Mouse (Mus musculus) mesoderm, embryonic 11.5 days (tissue): ENCODE measurements at regions not wholly inside any gene's neighbourhood (a gene's known extent, or its start where the extent isn't known, plus 50 kb on each side); places are given as distances from the start of the nearest gene placed in this dataset.
A peak's percentile ranks its signal among the peaks of the same experiment; 100 is the strongest.
"Not testable (repeated sequence)": the region's sequence is repeated elsewhere in the genome, so short reads cannot be mapped to it uniquely, and the experiment has no call there.

Experiments used
- DNase-seq: peaks from one replicate; pipeline ENCODE4 v3.0.0-alpha.2; 2012; ENCODE audit warnings: low read depth, low spot score

DNA sequence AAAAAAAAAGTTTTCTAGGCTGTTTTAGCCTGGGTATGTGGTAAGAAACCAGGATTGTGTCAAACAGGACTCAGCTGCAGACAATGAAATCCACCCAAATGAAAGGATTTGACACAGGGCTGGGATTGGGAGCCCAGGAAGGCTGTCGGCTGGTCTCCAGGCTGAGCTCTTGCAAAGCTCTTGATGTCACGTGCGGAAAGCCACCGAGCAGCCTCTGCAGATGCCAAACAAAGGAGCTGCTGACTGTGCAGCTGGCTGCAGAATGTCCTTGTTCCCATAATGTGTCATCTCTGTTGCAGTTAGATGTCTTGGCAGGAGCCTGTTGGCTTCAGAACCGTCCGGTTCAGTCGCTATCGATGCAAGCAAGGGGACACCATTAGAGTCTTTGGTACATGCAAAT, 56.1 kb downstream of the Bbs10 start:
- no peak for DNase-seq

DNA sequence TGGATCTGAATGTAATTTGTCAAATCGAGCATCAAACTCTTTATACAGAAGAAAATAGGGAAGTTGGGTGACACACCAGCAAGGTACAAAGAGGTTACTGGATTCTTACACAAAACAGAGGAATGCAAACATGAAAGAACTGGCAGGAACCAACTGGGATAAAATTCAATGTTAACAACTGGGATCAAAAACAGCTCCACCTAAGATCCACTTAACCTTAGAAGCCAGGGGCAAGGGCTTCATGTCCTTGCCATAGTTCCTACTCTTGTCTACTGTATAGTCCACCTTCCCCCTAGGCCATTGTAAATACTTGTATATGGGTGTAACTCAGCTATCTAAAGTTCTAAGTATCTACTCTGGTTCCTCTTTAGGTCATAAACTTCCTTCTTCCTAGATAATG, 59.9 kb downstream of the Bbs10 start:
- DNase-seq: not testable (repeated sequence)

DNA sequence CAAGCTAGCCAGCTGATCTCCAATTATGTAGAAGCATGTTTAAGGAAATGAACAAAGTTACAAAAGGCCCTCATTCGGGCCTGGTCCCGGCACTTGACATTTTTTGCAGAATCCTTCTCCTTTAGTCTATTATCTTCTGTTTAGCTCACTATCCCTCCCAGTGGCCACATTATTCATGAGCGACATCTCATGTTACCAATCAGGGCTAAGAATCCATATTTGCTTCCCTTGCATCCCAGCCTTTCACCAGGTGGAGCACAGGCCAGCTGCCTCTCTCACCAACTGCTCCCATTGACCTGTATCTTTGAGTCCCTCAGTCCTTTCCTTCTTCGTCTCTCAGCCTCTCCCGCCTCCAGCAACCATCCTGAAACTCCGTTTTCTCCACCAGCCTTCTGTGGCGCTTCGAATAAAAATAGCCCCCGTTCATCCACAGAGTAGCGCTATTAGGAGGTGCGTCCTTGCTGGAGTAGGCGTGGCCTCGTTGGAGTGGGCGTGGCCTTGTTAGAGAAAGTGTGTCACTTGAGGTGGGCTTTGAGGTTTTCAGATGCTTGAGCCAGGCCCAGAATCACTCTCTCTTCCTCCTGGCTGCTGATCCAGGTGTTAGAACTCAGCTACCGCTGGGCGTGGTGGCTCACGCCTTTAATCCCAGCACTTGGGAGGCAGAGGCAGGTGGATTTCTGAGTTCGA, 63.4 kb downstream of the Bbs10 start:
- DNase-seq: no peak

DNA sequence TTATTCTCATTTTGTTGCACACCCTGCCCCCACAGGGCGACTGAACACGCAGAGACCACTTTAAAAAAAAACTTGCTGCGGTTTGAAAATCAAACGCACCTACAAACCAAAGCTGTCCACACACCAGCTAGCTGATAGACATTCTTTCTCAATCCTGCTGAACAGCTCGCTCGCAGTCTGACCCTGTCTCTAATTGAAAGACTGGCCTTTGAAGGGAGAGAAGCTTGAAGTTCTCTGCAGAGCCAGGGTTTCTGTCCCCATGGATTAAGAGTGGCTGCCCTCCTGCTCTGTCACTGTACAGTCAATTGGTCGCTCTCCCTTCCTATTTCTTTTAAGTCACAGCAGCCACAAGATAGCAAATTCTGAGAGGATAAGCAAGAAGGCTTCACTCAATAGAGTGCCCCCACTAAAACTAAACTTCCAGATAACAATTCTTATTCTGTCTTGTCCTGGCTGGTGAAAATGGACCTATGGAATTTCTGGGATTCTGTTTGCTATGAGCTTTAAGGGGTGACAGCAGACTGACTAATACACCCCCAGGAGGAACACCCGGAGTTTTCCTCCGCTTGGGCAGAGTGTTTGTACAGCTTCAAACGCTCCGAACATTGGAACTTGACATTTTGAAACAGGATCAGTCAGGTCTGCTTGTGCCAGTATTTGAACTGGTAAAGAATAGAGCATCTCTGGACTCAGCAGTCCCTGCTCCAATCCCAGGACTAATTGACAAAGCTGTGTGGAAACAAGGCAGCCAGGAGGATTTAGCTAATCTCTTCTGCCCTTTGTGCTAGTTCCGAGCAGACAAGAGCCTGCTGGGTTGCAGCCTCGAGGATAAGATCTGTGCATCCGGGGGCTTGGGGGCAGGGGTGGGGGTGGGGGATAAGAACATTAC, 65.5 kb downstream of the Bbs10 start:
- DNase-seq: no peak

- DNase-seq: no peak
These were observed 66.5 kb downstream of the Bbs10 start for GRCm38 (mm10) chr10:111365011-111365410.

DNA sequence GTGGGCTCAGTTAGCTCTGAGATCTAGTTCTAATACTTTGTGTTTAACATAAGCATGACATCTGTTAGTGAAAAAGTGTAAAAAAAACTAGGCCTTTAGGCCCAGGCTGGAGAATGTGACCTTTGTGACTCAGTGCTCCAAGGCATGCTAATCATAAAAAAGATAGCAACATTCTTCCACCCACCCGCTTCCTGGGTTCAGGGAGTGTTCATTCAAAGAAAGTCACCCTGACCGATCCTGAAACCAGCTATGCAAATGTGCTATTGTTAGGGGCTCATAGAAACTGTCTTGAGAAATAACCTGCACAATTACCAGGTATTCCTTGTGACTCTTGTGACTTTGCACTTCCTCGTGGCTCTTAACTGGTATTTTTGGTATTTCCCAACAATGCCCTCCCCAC, 70.6 kb downstream of the Bbs10 start:
- not testable (repeated sequence) for DNase-seq

DNA sequence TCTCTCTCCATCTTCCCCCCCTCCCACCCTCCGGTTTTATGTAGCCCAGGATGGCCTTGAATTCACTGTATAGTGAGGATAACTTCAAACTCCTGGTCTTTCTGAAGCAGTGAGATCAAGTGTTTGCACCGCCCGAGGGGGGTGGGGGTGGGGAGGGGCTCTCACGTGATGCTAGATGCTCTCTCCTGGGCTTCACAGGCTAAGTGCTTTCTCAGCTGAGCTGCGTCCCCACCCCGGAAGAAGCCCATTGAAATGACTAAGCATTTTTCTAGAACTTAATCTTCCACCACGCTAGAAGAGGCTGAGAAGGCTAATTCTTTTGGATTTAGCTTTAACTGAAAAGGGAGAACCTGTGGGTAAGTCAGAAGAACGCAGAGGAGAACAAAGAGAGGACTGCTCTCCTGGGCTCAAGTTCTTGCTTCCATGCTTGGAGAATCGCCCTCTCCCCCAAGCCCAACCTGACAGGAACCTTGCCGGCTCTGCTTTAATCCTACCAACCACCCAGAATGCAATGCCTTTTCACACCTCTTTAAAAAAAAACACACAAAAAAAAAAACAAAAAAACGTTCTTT, 79.7 kb downstream of the Bbs10 start:
- DNase-seq: no peak

GRCm38 (mm10) chr10:111381689-111382088, 83.2 kb downstream of the Bbs10 start:
- DNase-seq: no peak

- no peak for DNase-seq
These were observed 83.9 kb downstream of the Bbs10 start for GRCm38 (mm10) chr10:111382206-111382930.

DNA sequence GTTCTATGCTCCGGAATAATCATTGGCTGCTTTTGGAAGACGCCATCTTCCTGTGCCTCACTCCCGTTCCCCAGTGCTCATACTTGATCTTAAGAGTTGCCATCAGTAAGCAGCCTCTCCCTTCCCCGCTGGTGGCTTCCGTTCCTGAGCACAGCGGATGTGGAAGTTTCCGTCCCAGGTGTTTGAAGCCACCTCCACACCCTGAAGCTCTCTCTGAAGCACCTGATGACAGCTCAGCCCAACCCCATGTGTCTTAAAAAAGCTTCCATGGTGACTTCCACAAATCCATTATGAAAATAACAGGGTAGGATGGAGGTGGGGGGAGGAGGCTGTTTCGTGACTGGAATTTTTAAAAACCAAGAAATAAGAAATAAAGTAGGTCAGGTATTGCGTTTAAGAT, 87.1 kb downstream of the Bbs10 start:
- no peak for DNase-seq

- no peak for DNase-seq
These were observed 85.0 kb upstream of the Nap1l1 start for GRCm38 (mm10) chr10:111387869-111388538.

DNA sequence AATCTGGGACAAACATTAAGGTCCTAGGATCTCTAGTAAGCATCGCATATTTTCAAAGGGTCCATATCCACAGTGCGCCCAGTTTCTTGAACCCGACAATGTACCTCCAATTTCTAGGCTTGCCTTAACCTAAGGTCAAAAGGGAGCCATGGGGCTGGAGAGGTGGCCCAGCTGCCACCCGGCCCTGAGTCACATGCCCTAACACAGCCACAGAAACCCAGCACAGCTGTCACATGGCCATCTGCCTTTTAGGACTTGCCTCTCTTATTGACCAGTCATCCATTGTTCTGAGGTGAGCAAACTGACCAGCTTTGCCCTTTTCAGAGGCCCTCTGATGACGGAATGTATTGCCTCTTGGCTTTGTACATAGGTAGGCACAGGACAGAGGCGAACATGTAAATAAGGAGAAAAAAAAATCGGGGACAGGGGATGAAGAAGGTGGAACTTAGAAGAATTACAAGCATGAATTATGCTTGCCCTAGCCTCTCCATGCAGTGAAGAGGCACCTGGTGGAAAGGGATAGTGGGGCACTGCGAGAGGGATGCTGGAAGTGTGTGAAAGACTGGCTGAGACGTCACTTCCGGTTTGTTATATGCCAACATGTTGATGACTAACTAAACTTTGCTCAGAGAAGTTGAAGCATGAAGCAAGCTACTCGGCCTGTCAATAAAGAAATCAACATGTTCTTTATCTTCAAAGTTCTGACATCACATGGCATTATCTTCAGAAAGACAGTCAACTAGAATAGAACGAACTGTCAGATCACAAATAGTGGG, 84.3 kb upstream of the Nap1l1 start:
- DNase-seq: no peak

- peak; percentile 87 for DNase-seq
These were observed 83.1 kb upstream of the Nap1l1 start for GRCm38 (mm10) chr10:111389890-111390289.

DNA sequence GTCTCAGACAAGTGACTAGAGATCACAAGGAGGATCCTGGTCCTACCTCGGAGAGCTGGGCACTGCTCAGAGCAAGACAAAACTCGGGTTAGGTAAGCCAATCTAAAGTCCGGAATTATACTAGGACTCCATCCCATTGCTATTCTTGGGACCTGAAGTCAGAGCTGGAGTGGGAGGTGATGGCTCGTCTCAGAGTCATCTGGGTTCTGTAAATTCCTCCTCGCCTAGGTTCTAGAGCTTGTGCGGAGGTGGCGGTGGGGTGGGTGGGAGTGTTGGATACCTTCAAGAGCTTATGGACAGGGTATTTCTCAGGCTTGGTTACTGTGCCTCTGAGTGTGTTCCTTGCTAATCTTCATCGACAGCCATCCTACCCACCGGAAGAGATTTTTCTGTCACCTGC, 78.6 kb upstream of the Nap1l1 start:
- DNase-seq: no peak

GRCm38 (mm10) chr10:111405071-111405470, 68.0 kb upstream of the Nap1l1 start:
- no peak for DNase-seq

DNA sequence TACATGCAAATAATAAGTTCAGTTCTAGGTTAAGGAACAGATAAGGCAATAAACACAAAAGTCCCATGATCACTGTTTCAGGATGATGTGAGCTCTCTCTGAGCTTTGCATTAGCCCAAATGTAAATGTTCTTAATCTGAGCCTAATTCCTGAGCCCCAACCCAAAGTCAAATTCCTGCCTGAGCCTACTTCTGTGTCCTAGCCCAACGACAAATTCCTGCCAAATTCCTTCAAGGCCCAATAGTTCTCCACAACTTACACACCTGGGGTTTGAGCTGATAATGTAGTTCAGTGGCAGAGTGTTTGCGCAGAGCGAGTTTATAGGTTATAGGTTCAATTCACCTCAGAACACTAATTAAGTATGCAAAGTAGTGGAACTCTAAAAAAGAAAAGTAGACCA, 64.1 kb upstream of the Nap1l1 start:
- DNase-seq: no peak

DNA sequence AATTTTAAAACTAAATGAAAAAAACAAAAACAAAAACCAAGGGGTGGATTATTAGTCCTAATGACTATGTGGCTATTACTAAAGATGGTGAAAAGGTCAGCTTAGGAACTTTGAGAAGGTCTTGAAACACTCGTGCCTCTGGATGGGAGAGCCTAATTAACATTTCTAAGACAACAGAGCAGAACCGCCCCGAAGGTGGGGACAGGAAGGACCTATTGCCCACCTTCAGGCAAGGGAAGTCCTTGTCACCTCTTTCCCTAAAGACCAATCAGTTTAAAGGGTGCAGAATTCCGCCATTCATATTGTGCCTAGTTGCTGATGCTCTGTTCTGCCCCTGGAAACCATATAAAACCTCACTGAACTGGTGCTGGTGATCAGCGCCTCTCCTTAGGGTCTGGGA, 63.5 kb upstream of the Nap1l1 start:
- no peak for DNase-seq

DNA sequence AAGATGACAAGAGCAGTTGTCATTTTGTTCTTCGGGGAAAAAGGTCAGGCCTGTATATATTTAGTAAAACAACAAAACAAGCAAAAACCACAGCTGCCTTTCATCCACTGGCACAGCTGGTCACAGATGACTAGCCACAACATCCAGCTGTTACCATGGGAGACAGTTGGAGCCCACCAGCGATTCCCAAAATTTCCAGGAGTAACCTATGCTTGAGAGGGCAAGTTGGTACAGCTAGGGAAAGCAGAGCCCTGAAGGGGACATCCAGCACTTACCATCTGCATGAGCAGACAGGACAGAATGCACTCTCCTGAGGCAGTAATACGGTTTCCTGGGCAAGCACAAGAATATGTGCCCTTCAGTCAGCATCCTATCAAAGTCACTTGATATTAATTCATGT, 62.9 kb upstream of the Nap1l1 start:
- DNase-seq: no peak

- DNase-seq: no peak
These were observed 61.5 kb upstream of the Nap1l1 start for GRCm38 (mm10) chr10:111411533-111411932.

- no peak for DNase-seq
These were observed 56.4 kb upstream of the Nap1l1 start for GRCm38 (mm10) chr10:111416611-111417130.
